Mouse (Mus musculus) regulatory T cell (primary cell): ENCODE measurements around the gene Mpz.

ENCODE experiments used
- in situ Hi-C: fragments of 300-600 bp; cut with MboI, MseI; formaldehyde crosslinking; loops from one replicate; pipeline ENCODE4 v1.15.1; 2025; ENCODE audit warnings: high pct_unique_total_duplicates

The Mpz gene

DNA sequence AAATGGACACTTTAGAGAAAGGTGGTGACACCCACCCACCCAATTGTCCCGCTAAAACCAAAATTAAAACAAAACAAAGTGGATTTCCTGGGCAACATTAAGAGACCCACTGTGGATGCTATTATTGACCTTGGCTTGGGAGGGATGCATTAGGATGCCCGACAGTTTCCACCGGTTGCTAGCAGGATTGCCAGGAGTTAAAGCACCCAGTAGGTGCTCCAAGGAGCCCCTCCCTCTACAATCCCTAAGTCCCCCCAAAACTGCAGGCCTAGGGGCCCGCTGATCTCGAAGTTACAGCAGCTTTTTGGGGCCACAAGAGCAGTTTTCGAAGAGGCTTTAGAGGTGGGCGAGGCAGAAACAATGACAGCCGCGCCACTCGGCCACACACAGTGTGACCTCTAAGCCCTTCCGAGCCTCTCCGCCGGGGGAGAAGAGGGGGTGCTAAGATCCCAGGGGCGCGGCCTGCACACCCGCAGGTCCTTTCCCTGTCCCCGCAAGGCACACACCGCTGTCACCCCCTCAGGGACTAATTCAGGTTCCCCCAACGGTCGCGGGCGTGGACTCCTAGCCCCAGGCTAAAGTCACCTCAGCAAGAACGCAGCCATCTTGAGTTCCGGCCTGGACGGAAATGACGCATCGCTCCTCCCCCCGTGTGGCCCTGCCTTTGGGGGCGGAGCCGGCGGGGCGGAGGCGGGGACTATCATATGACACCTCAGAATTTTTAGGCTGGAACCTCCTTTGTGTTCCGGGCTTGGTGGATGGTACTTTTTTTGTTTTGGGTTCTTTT, at the start of gene Mpz, which contains the start of gene Sdhc:
TSS of gene Mpz (plus strand) at position 738 of the 787 bp plus-strand sequence.
TSS of gene Sdhc (minus strand) at position 630 of the 787 bp plus-strand sequence.
- in situ Hi-C loops, result no loop called here

DNA sequence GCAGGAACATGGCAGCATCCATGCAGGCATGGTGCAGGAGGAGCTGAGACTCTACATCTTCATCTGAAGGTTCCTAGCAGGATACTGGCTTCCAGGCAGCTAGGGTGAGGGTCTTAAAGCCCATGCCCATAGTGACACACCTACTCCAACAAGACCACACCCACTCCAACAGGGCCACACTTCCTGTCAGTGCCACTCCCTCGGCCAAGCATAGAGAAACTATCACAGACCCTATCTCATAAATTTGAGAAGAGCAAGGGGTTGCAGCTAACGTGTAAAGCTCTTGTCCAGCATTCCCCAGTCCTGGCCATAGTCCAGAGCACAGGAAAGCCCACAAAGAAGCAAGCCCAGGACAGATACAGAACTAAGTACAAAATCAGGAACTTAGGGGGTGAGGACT, 49.5 kb upstream of the Mpz start:
- in situ Hi-C loops, result loop anchor here (5.0 kb wide), 1 partner anchor 34 kb away; no protein-coding TSS in a partner anchor

DNA sequence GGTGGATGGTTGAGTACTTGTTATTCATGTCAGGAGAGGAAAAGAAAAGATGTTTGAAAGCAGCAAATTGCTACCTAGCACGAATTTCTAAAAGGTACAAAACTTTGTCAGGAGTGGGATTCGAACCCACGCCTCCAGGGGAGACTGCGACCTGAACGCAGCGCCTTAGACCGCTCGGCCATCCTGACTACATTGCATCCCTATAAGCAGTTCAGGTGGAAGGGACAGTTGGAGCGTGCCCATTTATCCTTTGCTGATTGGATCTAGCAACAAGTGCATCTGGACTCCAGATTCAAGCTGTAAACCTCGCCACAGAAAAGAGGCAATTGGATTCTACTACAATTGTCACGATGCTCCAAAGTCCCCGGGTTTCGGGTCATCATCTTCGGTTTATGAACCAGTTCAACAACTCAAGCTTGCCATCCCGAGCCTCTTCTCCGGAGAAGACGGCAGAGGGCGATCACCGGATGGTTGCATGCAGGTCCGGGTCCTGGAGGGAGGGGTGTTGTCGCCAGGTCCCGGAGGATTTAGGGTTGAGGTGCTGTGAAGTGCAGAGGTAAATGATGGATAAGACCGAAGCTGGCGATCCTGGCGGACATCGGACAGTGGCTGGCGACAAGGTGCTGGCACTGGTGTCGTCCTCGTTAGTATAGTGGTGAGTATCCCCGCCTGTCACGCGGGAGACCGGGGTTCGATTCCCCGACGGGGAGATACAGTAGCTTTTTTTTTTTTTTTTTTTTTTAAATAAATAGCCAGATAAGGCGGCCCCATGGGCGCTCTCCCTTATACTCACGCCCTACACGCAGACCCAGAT, 48.6 kb upstream of the Mpz start:
- in situ Hi-C loops, result loop anchor here (5.0 kb wide), 1 partner anchor 35 kb away; no protein-coding TSS in a partner anchor

DNA sequence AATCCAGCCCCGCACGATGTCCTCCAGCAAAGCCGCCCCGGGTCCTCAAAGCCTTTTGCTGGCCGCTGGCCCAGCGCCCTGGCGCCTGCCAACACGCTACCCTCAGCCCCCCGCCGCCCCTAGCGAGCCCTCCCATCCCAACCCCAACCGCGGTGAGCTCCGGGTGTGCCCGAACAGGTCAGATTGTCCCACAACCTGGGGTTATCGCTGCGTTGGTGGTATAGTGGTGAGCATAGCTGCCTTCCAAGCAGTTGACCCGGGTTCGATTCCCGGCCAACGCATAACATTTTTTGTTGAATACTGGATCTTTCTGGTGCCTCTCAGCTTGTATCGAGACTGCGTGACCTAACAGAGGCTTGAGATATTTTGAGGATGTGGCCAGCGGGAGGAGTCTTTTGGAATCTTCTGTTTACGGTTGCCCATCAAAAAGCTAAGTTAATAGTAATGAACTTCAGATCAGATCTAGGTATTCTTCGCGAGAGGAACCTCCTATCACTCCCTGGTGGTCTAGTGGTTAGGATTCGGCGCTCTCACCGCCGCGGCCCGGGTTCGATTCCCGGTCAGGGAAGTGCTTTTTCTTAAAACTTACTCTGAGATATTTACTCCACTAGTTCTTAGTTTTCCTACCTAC, 47.8 kb upstream of the Mpz start:
- in situ Hi-C loops, result loop anchor here (5.0 kb wide), 1 partner anchor 35 kb away; no protein-coding TSS in a partner anchor

DNA sequence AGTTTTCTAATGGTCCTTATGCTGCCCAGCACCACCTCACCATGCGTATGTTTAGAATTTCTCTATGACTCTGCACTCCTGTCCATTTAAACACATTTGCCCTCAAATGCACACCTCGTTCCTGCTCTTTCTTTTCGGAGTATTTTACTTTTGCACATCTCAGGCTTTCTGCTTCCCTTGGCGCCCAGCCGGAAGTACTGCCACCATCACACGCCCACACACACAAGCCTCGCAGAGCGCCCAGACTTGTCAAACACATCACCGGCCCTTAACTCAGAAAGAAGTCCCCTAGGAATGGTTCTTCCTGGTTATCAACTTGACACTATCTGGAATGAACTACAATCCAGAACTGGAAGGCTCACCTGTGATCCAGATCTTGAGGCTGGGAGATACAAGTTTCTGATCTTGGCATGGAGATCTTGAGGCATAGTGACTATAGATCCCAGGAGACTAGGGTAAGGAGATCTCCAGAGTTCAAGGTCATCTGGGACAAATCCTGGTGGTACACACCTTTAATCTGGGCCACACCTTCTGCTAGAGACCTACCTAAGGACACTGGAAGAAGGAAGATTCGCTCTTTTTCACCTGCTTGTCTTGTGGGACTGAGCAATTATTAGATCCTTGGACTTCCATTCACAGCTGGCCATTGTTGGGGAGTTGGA, 47.2 kb upstream of the Mpz start:
- in situ Hi-C loops, result loop anchor here (5.0 kb wide), 1 partner anchor 36 kb away; no protein-coding TSS in a partner anchor

DNA sequence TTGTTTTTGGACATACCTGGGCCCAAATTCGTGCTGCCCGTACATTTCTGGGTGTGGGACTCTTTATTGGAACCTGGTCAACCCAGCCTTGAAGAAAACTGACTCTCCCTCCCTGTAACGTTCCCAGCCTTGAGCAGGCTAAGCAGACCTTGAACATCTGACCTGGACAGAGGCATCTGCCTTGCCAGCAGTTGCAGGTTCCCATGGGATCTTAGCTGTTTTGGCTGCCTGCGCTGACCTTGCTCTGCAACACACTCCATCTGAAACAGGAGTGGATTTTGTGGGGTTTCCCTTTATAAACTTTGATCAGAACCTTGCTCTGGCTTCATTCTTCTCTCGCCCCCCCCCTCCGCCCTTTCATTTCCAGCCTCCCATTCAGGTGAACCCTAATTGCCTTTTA, 45.3 kb upstream of the Mpz start:
- in situ Hi-C loops, result no loop called here

DNA sequence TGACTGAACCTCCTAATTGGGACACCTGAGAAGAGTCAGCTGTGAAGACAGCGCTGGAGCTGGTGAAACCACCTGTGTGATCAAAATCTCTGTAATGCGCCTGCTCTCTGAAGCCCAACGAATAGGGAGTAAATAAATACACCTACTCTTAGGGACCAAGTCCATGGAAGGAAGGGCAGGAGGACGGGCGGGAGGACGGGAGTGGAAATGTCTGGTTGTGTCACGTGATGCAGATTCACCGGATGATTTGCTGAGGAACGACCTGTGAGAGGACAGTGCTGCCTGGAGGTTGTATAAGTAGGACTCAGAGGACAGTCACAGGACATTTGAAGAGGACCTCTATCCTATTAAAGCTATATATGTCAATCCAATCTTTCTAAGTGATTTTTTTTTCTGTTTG, 40.9 kb upstream of the Mpz start:
- in situ Hi-C loops, result loop anchor here (10.0 kb wide), 1 partner anchor 155 kb away; no protein-coding TSS in a partner anchor

DNA sequence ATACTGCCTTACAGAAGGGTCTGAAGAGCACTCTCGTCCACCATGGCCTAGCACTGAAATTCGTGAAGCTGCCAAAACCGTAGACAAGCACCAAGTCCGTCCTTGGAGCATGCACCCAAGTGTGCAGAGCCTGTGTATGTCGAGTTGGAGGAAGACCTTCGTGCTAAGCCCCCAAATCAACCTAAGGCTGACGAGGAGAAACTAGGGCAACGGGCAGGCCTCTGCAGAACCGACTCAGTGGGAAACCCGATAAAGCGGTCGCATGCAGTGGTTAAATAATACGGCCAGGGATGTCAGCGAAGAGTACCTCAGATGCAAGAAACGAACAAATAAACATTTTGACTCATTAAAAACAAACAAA, 39.9 kb upstream of the Mpz start:
- in situ Hi-C loops, result loop anchor here (10.0 kb wide), 1 partner anchor 154 kb away; no protein-coding TSS in a partner anchor

DNA sequence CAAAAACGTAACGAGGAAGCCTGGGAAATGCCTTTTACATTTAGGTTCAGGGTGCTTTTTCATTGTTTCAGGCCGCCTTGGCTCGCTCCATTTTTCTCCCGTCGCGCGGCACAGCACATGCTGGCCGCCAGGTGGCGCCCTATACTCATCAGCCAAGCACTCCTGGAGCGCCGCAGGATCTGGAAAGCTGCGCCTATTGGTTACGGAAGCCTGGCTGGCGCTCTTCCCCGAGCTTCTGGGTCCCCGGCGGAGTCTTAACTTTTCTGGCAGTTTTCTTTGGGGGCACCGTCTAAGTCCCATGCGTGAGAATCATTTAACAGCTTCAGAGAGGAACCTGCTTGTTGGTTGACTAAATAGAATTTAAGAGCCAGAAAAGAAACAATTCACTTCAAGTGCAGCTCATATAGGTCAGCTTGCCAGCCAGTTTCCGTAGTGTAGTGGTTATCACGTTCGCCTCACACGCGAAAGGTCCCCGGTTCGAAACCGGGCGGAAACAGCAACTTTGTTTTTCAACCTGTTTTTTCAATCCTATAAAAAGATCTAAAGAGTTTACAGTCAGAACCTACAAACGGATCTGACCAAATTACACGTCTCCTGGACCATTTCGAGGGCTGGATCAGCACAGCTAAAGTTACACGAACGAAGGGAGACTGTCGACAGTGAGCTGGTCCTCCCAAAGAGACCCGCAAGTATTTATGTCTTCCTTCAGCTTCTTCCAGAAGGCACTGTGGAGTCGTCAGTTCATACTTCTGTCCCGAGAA, 39.3 kb upstream of the Mpz start:
- in situ Hi-C loops, result loop anchor here (10.0 kb wide), 1 partner anchor 154 kb away; no protein-coding TSS in a partner anchor

DNA sequence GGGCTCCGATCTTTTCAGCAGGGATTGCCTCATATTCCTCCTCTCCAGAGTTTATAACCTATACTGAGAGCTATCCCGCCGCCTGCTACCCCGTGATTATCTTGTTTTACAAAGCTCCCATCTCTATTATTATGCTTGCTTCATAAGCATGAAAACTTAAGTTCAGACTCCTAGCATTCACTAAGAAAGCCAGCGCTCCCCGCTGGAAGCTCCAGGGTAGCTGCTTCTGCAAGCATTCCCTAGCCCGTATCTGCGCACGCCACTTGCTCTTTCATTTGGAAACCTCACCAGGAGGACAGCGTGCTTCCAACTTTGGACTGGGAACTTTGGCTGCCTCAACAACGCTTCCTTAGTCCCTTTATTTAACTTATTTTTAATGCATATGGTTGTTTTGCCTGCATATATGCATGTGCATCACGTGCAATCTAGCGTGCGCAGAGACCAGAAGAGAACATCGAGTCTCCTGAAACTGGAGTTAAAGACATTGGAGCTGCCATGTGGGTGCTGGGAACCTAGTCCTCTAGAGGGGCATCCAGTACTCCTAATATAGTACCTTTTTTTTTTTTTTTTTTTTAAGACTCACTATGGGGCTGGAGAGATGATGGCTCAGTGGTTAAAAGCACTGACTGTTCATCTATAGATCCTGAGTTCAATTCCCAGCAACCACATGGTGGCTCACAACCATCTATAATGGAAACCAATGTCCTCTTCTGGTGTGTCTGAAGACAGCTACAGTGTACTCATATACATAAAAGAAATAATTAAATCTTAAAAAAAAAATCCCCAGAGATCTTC, 38.5 kb upstream of the Mpz start:
- in situ Hi-C loops, result loop anchor here (10.0 kb wide), 1 partner anchor 153 kb away; no protein-coding TSS in a partner anchor

DNA sequence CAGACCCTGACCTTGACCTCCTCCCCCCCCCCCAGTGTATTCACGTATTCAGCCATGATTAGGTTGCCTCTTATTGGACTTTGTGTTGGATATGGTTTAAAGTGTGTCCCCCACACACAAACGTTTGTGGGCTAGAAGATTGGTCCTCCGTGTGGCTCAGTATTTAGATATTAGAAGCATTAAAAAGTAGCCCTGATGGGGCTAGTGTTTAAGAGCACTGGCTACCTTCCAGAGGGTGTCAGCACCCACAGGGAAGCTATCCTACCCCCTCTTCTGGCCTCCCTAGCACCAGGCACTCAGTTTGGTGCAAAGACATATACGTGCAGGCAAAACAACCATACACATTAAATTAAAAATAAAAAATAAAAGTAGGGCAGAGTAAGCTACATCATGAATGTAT, 37.5 kb upstream of the Mpz start:
- in situ Hi-C loops, result loop anchor here (10.0 kb wide), 1 partner anchor 152 kb away; no protein-coding TSS in a partner anchor

DNA sequence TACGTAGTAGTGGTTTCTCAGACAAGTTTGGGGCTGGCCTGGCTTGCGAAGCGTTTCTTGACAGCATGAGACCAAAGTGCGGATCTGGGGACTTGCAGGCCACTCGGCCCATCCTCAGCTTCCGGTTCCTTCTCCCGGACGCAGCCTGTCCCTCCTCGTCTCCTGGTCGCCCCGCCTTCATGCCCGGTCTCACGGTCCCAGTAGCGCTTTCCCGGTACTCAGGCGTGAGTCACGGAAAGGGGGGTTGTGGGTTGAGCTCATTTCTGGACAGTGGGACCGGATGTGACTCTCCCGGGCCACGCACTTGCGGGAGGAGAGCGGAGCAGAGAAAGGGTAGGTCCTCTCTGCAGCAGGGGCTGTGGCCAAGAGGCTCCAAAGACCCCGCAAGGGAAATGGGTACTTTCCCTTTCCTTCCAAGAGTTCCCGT, 36.6 kb upstream of the Mpz start, which contains the start of gene Cfap126:
TSS of gene Cfap126 (plus strand) at position 46 of the 427 bp plus-strand sequence.
- in situ Hi-C loops, result loop anchor here (10.0 kb wide), 1 partner anchor 151 kb away; no protein-coding TSS in a partner anchor

DNA sequence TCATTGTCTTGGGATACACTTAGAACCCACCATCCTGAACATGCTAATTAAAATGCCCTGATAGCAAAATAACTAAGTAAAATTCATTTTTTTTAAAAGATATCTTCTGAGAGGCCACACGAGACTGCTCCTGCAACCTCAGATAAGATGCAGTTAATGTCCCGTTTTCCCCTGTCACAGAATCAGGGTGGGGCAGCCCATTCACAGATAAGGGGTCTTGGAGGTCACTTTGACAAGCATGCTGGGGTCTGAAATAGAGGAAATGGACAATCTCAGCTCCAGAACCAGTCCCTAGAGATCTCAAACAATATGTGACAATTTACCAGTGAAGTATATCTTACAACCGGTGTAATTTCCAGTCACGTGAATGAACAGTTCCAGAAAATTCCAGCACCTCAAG, 34.2 kb upstream of the Mpz start:
- in situ Hi-C loops, result loop anchor here (10.0 kb wide), 1 partner anchor 149 kb away; no protein-coding TSS in a partner anchor

DNA sequence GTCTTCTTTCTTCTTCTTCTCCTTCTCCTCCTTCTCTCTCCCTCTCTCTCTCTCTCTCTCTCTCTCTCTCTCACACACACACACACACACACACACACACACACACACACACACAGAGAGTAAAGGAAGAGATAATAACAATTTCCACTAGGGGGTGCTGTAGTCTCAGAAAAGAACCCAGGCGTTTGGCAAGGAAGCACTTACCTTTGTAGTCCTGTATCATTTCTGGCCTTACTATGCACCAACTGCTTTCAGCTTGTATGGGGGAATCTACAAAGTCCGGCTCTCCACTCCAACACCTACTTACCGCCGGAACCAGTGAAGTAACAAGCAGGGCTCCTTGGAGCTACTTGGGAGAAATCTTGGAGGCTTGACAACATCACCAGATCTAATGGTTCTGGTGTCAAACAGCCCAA, 32.2 kb upstream of the Mpz start:
- in situ Hi-C loops, result loop anchor here (10.0 kb wide), 1 partner anchor 147 kb away; no protein-coding TSS in a partner anchor

DNA sequence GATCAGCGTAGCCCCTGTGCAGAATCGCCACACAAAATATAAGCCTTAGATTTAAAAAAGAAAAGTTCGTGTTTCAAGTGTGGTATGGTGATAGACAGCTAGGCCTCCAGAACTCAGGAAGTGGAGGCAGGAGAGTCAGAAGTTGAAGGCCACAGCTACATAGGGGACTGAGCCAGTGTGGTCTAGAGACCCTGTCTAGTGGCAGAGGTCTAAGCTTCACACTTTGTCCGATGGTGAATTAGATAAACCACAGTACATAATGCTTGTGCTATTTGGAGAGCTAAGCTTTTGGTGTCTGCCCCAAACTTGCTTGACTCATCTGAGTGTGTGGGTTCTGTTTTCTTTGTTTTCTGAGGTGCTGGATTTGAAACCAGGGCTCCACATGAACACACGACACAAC, 31.5 kb upstream of the Mpz start:
- in situ Hi-C loops, result loop anchor here (10.0 kb wide), 1 partner anchor 146 kb away; no protein-coding TSS in a partner anchor

DNA sequence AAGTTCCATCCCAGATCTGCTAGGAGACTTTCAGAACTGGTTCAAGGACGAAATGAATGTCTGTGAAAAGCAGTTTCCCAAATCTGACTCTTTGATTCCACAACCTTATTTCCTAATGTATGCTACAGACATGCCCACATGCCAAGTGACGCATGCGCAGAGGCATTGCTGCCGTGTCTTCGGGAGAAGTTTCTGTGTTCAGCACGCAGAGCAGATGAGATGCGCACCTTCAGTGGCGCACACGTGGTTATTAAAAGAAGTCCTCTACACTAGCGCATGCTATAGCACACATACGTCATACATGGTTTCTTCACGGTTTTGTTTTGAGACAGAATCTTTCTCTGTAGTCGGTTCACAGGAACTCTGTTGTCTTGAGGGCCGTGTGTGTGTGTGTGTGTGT, 31.1 kb upstream of the Mpz start:
- in situ Hi-C loops, result loop anchor here (10.0 kb wide), 1 partner anchor 145 kb away; no protein-coding TSS in a partner anchor

DNA sequence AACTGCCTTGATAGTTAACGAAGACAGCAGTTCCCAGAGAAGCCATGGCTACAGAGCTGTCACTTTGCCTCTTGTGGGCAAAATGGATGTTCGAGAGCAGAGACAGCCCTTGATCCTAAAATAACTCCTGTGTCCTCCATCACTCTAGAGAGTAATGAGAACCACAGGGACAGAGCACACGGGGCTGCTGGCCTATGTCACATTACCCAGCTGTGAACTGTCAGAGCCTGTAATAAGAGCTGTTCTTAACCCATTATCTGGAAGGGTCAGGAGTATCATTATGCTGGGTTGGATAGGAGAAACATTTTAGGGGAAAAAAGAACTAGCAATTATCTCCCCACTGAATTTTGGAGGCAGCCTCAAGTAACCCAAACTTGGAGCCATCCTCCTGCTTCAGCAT, 29.6 kb upstream of the Mpz start:
- in situ Hi-C loops, result loop anchor here (5.0 kb wide), 1 partner anchor 101 kb away; the partner anchor contains the start of gene Tomm40l

DNA sequence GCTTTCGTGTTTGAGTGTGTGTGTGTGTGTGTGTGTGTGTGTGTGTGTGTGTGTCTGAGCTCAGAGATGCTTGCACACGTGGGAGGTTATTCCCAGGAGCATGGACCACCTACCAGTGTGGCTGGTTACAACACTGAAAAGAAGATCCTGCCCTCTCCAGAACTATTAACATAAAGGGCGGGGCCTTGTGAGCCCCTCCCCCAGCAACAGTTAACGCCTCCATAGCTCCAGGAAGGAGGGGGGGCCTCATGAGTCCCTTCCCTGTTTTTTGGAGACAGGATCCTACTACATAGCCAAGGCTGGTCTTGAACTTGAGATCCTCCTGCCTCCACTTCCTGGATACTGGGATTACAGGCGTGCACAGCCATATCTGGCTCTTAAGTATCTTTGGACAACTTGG, 28.7 kb upstream of the Mpz start:
- in situ Hi-C loops, result loop anchor here (5.0 kb wide), 1 partner anchor 100 kb away; the partner anchor contains the start of gene Tomm40l

DNA sequence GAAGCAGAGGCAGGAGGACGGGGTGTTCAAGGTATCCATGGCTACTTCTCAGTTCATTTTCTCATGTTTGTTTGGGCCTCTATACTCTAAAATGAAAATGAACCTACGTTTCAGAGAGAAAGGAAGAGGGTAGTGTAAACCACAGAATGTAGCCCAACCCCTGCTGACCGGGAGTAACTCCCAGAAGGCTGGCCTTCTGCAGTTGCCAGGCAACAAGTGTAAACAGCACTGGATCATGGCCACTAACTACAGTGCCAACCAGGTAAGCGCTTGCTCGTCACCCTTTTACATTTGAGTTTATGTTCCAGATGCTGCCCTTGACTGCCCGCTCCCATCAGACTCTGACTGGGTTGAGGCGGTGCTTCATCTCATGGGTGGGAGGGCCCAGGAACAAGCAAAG, 27.6 kb upstream of the Mpz start:
- in situ Hi-C loops, result loop anchor here (5.0 kb wide), 1 partner anchor 99 kb away; the partner anchor contains the start of gene Tomm40l
